Mouse (Mus musculus): Measurements from ENCODE around the gene Snx22.

Gene Snx22

GRCm38 (mm10) chr9:66068971-66069391, 538 bp downstream of the Snx22 start:
- DNase-seq, result peak; percentile 29 to 59

GRCm38 (mm10) chr9:66068056-66068455, 1.5 kb downstream of the Snx22 start:
- DNase-seq, result no peak

GRCm38 (mm10) chr9:66067542-66067941, 2.0 kb downstream of the Snx22 start:
- peak; percentile 64 to 74 for DNase-seq

- no peak for DNase-seq
Measured at GRCm38 (mm10) chr9:66066791-66067190, 2.7 kb downstream of the Snx22 start.

GRCm38 (mm10) chr9:66064316-66064715, 5.2 kb downstream of the Snx22 start:
- DNase-seq, result no peak

GRCm38 (mm10) chr9:66063446-66063845, 6.1 kb downstream of the Snx22 start:
- no peak for DNase-seq

- no peak for DNase-seq
Measured at GRCm38 (mm10) chr9:66061656-66062055, 7.9 kb downstream of the Snx22 start.

GRCm38 (mm10) chr9:66060986-66061385, 8.5 kb downstream of the Snx22 start:
- DNase-seq, result no peak

- DNase-seq, result no peak
Measured at GRCm38 (mm10) chr9:66060308-66060647, 9.2 kb downstream of the Snx22 start.

GRCm38 (mm10) chr9:66059583-66060307, 9.8 kb downstream of the Snx22 start, which contains the start of gene Ppib:
TSS of gene Ppib (plus strand) at chr9:66060222.
- peak; percentile 97 to 100 for DNase-seq

- DNase-seq, result no peak
Measured at GRCm38 (mm10) chr9:66053620-66054019, 15.9 kb downstream of the Snx22 start.

- peak in 1 of 2 experiments; percentile 21 for DNase-seq
Measured at GRCm38 (mm10) chr9:66052731-66053130, 16.8 kb downstream of the Snx22 start.

GRCm38 (mm10) chr9:66051493-66051892, 18.0 kb downstream of the Snx22 start:
- no peak for DNase-seq

GRCm38 (mm10) chr9:66049931-66050601, 19.5 kb downstream of the Snx22 start:
- DNase-seq, result no peak

GRCm38 (mm10) chr9:66043241-66043640, 26.3 kb downstream of the Snx22 start:
- DNase-seq, result no peak

GRCm38 (mm10) chr9:66042331-66042730, 27.2 kb downstream of the Snx22 start:
- no peak for DNase-seq

- DNase-seq, result no peak
Measured at GRCm38 (mm10) chr9:66040801-66041200, 28.7 kb downstream of the Snx22 start.

GRCm38 (mm10) chr9:66039290-66039689, 30.2 kb downstream of the Snx22 start:
- DNase-seq, result no peak

GRCm38 (mm10) chr9:66038581-66038980, 30.9 kb downstream of the Snx22 start:
- DNase-seq, result no peak

GRCm38 (mm10) chr9:66038082-66038481, 31.4 kb downstream of the Snx22 start:
- no peak for DNase-seq

- no peak for DNase-seq
Measured at GRCm38 (mm10) chr9:66020601-66021000, 48.9 kb downstream of the Snx22 start.

Data from kidney, postnatal 25 days (tissue).